In genomic region chr11:94320969-94321930, GRCm38 (mm10) we compare ENCODE assay signal across 8 mouse cellular contexts. TPM values are rescaled to one million over a fixed set of nuclear protein-coding genes. Genes with fewer than 3 reads are reported as not detected.
DNase-seq lines count a peak whose midpoint lies in the region; ATAC-seq and TF ChIP-seq lines count a peak whose summit lies in the region.

No protein-coding gene starts in this region.

- no peak for TF ChIP-seq CTCF in left cerebral cortex, adult 2 months (IDR thresholded peaks at IDR 0.05)

- peaks cover 14% of the 10 kb centered on the region for H3K36me3 ChIP-seq in embryonic facial prominence, embryonic 13.5 days
- H3K36me3 ChIP-seq in stomach, embryonic 16.5 days (ENCODE audit: control insufficient read depth, insufficient read depth, low read length) = no peaks in the 10 kb centered on the region

- H3K9me3 ChIP-seq in embryonic facial prominence, embryonic 13.5 days = no peaks in the 10 kb centered on the region
- no peaks in the 10 kb centered on the region for H3K9me3 ChIP-seq in stomach, embryonic 16.5 days (replicated peaks; ENCODE audit: control insufficient read depth, low read length)

- intact Hi-C loops in left cerebral cortex, adult 2 months (cut with DNase I) = loop anchor here (10.0 kb wide), 1 partner anchor 674 kb away; the partner anchor contains the start of gene Ppp1r9b
- intact Hi-C loops in left cerebral cortex, postnatal 36 days (cut with DNase I) = loop anchor here (5.0 kb wide), 1 partner anchor 174 kb away; no protein-coding TSS in a partner anchor

- H3K27me3 ChIP-seq in embryonic facial prominence, embryonic 13.5 days = no peaks in the 10 kb centered on the region
- no peaks in the 10 kb centered on the region for H3K27me3 ChIP-seq in stomach, embryonic 16.5 days (ENCODE audit: control insufficient read depth, insufficient read depth, low read length)

- H3K4me3 ChIP-seq in left cerebral cortex, adult 2 months = peak overlapping the region; percentile 98
- H3K4me3 ChIP-seq in embryonic facial prominence, embryonic 13.5 days = peak overlapping the region; percentile 98
- peak overlapping the region; percentile 97 for H3K4me3 ChIP-seq in stomach, embryonic 16.5 days (replicated peaks; ENCODE audit: low read length)

- H3K4me1 ChIP-seq in embryonic facial prominence, embryonic 13.5 days = peaks cover 29% of the 10 kb centered on the region
- H3K4me1 ChIP-seq in stomach, embryonic 16.5 days (ENCODE audit: control insufficient read depth, insufficient read depth, low read length) = peaks cover 34% of the 10 kb centered on the region

- H3K9ac ChIP-seq in embryonic facial prominence, embryonic 13.5 days = peak overlapping the region; percentile 99
- H3K9ac ChIP-seq in stomach, embryonic 16.5 days (ENCODE audit: low read length) = peak overlapping the region; percentile 100

- peak overlapping the region; percentile 99 for H3K27ac ChIP-seq in left cerebral cortex, adult 2 months
- H3K27ac ChIP-seq in embryonic facial prominence, embryonic 13.5 days = peak overlapping the region; percentile 98
- peak overlapping the region; percentile 98 for H3K27ac ChIP-seq in stomach, embryonic 16.5 days (ENCODE audit: low read length)

- peak overlapping the region; percentile 69 for H3K4me2 ChIP-seq in embryonic facial prominence, embryonic 13.5 days
- peak overlapping the region; percentile 82 for H3K4me2 ChIP-seq in stomach, embryonic 16.5 days (ENCODE audit: low read depth, low read length)

- no peak for DNase-seq in left cerebral cortex, adult 2 months (ENCODE audit: extremely low spot score in 1 of 2, low spot score in 2 of 2)
- DNase-seq in left cerebral cortex, postnatal 36 days (ENCODE audit: low spot score in 2 of 2) = no peak
- peak; percentile 79 for DNase-seq in R1 (ENCODE audit: low read depth, low spot score)
- DNase-seq in lung, postnatal 14 days = peak; percentile 57
- no peak for DNase-seq in layer of hippocampus, postnatal 10 days (ENCODE audit: low spot score in 2 of 2)

- ATAC-seq in embryonic facial prominence, embryonic 13.5 days (ENCODE audit: insufficient number of reproducible peaks, insufficient read depth, low FRiP score, low TSS enrichment, low read depth) = peak; percentile 45; the same call in 1 of the 2 replicates
- ATAC-seq in inflammation-experienced regulatory T-cells, adult 6 months = peak; percentile 63
- peak; percentile 63; the same call in 1 of the 2 replicates for ATAC-seq in stomach, embryonic 16.5 days (ENCODE audit: insufficient read depth, low FRiP score)

- WGBS in embryonic facial prominence, embryonic 13.5 days = under 1% methylated on average over 67 of the region's 67 CpGs
- under 1% methylated on average over 67 of the region's 67 CpGs for WGBS in stomach, embryonic 16.5 days

RNA-seq across cellular contexts. Expression of gene Luc7l3, which starts 0.5 kb away (rescaled TPM):
- total RNA-seq in left cerebral cortex, adult 2 months (2021) = 100 to 1,000 TPM; 123 to 124 TPM
- total RNA-seq in left cerebral cortex, postnatal 36 days (2021) = 100 to 1,000 TPM in 1 of 2 experiments, 10 to 100 TPM in 1; 85.0 to 137 TPM
- polyA plus RNA-seq in embryonic facial prominence, embryonic 13.5 days (2015; fragmentation: Nextera tagmentation; extraction: Ambion mirVana) = 160 and 162 TPM in 2 replicates
- 100 to 1,000 TPM; 117 to 168 (median 166) TPM for polyA plus RNA-seq in inflammation-experienced regulatory T-cells, adult 6 months (2017; shearing (Covaris generic))
- polyA plus RNA-seq in stomach, embryonic 16.5 days (2015; fragmentation: Nextera tagmentation; extraction: Ambion mirVana) = 96.7 and 112 TPM in 2 replicates
- total RNA-seq in layer of hippocampus, postnatal 10 days (2021) = 100 to 1,000 TPM; 127 to 142 TPM

RNA-seq across cellular contexts. Expression of gene Ankrd40, which starts 6.6 kb away (rescaled TPM):
- 100 to 1,000 TPM; 125 to 126 TPM for total RNA-seq in left cerebral cortex, adult 2 months (2021)
- total RNA-seq in left cerebral cortex, postnatal 36 days (2021) = 100 to 1,000 TPM; 136 to 145 TPM
- polyA plus RNA-seq in embryonic facial prominence, embryonic 13.5 days (2015; fragmentation: Nextera tagmentation; extraction: Ambion mirVana) = 16.6 and 17.1 TPM in 2 replicates
- polyA plus RNA-seq in inflammation-experienced regulatory T-cells, adult 6 months (2017; shearing (Covaris generic)) = 10 to 100 TPM; 10.9 to 18.7 (median 17.1) TPM
- 11.0 and 11.1 TPM in 2 replicates for polyA plus RNA-seq in stomach, embryonic 16.5 days (2015; fragmentation: Nextera tagmentation; extraction: Ambion mirVana)
- 10 to 100 TPM; 74.1 to 83.6 TPM for total RNA-seq in layer of hippocampus, postnatal 10 days (2021)

RNA-seq across cellular contexts. Expression of gene Gm21885, which starts 39.6 kb away (rescaled TPM):
- total RNA-seq in left cerebral cortex, adult 2 months (2021) = not detected
- total RNA-seq in left cerebral cortex, postnatal 36 days (2021) = not detected
- polyA plus RNA-seq in embryonic facial prominence, embryonic 13.5 days (2015; fragmentation: Nextera tagmentation; extraction: Ambion mirVana) = 0.37 TPM in 1 of 2 replicates, not detected in the other
- 1 to 10 TPM; 1.6 to 1.7 (median 1.7) TPM for polyA plus RNA-seq in inflammation-experienced regulatory T-cells, adult 6 months (2017; shearing (Covaris generic))
- polyA plus RNA-seq in stomach, embryonic 16.5 days (2015; fragmentation: Nextera tagmentation; extraction: Ambion mirVana) = 8.9 and 9.9 TPM in 2 replicates
- total RNA-seq in layer of hippocampus, postnatal 10 days (2021) = not detected

Comparison
In these comparisons a context has a peak if more than half of its experiments do, and no peak if none do; other contexts are left out.
1. DNase-seq: peak in R1 (single experiment) and lung, postnatal 14 days (single experiment); none in left cerebral cortex, adult 2 months (0 of 2), left cerebral cortex, postnatal 36 days (0 of 2) and layer of hippocampus, postnatal 10 days (0 of 2).
2. Peak in every context shown above with its lines, with median percentiles within 50 percentile points of each other: H3K27ac ChIP-seq, H3K4me3 ChIP-seq and ATAC-seq.